28 mouse cellular contexts compared by ENCODE assay signal in genomic region chr11:99329655-99330054, GRCm38 (mm10). TPM values are rescaled to one million over a fixed set of nuclear protein-coding genes. Genes with fewer than 3 reads are reported as not detected.
"Had no signal": no experiment of that assay in that cellular context is flagged by ENCODE, and none has a peak within 500 bp of the region (broad histone marks: within the 10 kb centered on the region; RNA-seq: fewer than 3 reads in every experiment).

No protein-coding gene starts in this region.

- H3K27ac ChIP-seq: liver, embryonic 12.5 days; liver, embryonic 14.5 days; lung, embryonic 15.5 days; midbrain, embryonic 10.5 days; midbrain, embryonic 12.5 days; neural tube, embryonic 13.5 days; neural tube, embryonic 15.5 days had no signal

- H3K9ac ChIP-seq: liver, embryonic 12.5 days; liver, embryonic 14.5 days; lung, embryonic 15.5 days; midbrain, embryonic 12.5 days; neural tube, embryonic 13.5 days; neural tube, embryonic 15.5 days had no signal

- DNase-seq: lung, adult 18-20 months; lung, postnatal 10 days; lung, postnatal 4 days; midbrain, embryonic 14.5 days; retina, postnatal 1 day; right cerebral cortex, adult 18-20 months; right cerebral cortex, postnatal 25 days; right cerebral cortex, postnatal 4 days; spleen, adult 18-20 months; thymus, adult 18-20 months; thymus, postnatal 14 days; thymus, postnatal 36 days had no signal

- ATAC-seq: liver, embryonic 12.5 days; midbrain, embryonic 16.5 days had no signal

- H3K4me1 ChIP-seq: liver, embryonic 12.5 days; lung, embryonic 15.5 days; neural tube, embryonic 13.5 days; neural tube, embryonic 15.5 days had no signal

- H3K4me2 ChIP-seq: liver, embryonic 12.5 days; lung, embryonic 15.5 days; midbrain, embryonic 12.5 days; neural tube, embryonic 13.5 days; neural tube, embryonic 15.5 days had no signal

- H3K36me3 ChIP-seq: liver, embryonic 12.5 days; lung, embryonic 15.5 days; midbrain, embryonic 10.5 days; midbrain, embryonic 12.5 days; neural tube, embryonic 13.5 days; neural tube, embryonic 15.5 days had no signal

- H3K27me3 ChIP-seq: liver, embryonic 12.5 days; lung, embryonic 15.5 days; midbrain, embryonic 12.5 days; neural tube, embryonic 13.5 days; neural tube, embryonic 15.5 days had no signal

- H3K9me3 ChIP-seq: liver, embryonic 12.5 days; lung, embryonic 15.5 days; midbrain, embryonic 10.5 days; midbrain, embryonic 12.5 days; neural tube, embryonic 13.5 days; neural tube, embryonic 15.5 days had no signal

- H3K4me3 ChIP-seq: liver, embryonic 12.5 days; lung, embryonic 15.5 days; midbrain, embryonic 10.5 days; midbrain, embryonic 12.5 days; myocyte; neural tube, embryonic 13.5 days; neural tube, embryonic 15.5 days had no signal

RNA-seq across cellular contexts. Expression of gene Krt25, which starts 6.9 kb away (rescaled TPM):
- polyA plus RNA-seq: liver, embryonic 12.5 days; liver, embryonic 14.5 days; liver, embryonic 16.5 days; lung, embryonic 15.5 days; midbrain, embryonic 10.5 days; midbrain, embryonic 12.5 days; midbrain, embryonic 14.5 days; myocyte; small intestine, adult 2 months; stomach, embryonic 14.5 days; testis, adult 2 months had no signal

RNA-seq across cellular contexts. Expression of gene Krt26, which starts 8.1 kb away (rescaled TPM):
- polyA plus RNA-seq: liver, embryonic 12.5 days; liver, embryonic 14.5 days; liver, embryonic 16.5 days; lung, embryonic 15.5 days; myocyte; small intestine, adult 2 months; stomach, embryonic 14.5 days; stomach, embryonic 16.5 days; thymus, postnatal 0 days had no signal

RNA-seq across cellular contexts. Expression of gene Krt27, which starts 21.2 kb away (rescaled TPM):
- polyA plus RNA-seq: liver, embryonic 12.5 days; liver, embryonic 14.5 days; liver, embryonic 16.5 days; lung, embryonic 15.5 days; midbrain, embryonic 10.5 days; midbrain, embryonic 12.5 days; midbrain, embryonic 14.5 days; midbrain, embryonic 16.5 days; myocyte; neural tube, embryonic 11.5 days; small intestine, adult 2 months; stomach, embryonic 14.5 days; stomach, embryonic 16.5 days; testis, adult 2 months had no signal

RNA-seq across cellular contexts. Expression of gene Krt24, which starts 44.6 kb away (rescaled TPM):
- polyA plus RNA-seq: liver, embryonic 12.5 days; liver, embryonic 14.5 days; liver, embryonic 16.5 days; lung, embryonic 15.5 days; midbrain, embryonic 10.5 days; midbrain, embryonic 12.5 days; midbrain, embryonic 14.5 days; midbrain, embryonic 16.5 days; myocyte; neural tube, embryonic 11.5 days; neural tube, embryonic 15.5 days; small intestine, adult 2 months; stomach, embryonic 16.5 days had no signal

RNA-seq across cellular contexts. Expression of gene Krt28, which starts 45.0 kb away (rescaled TPM):
- polyA plus RNA-seq: liver, embryonic 14.5 days; liver, embryonic 16.5 days; small intestine, adult 2 months; stomach, embryonic 14.5 days had no signal
